Mouse (Mus musculus) spleen, adult 2 months (tissue): Measurements from ENCODE around the gene Gm42906.

ENCODE experiments used
- CTCF ChIP-seq: fragments of 200-500 bp; IDR thresholded peaks from 2 replicates; pipeline ENCODE4 v1.5.1; 2011; ENCODE audit warnings: mild to moderate bottlenecking, inconsistent platforms; ENCODE audit not compliant: insufficient read depth, insufficient read length, insufficient replicate concordance; ENCODE audit errors: extremely low read depth
- POLR2A ChIP-seq: fragments of 200-500 bp; IDR thresholded peaks from 2 replicates; pipeline ENCODE4 v1.6.1; 2011; ENCODE audit warnings: low read depth, low read length, inconsistent platforms

DNA sequence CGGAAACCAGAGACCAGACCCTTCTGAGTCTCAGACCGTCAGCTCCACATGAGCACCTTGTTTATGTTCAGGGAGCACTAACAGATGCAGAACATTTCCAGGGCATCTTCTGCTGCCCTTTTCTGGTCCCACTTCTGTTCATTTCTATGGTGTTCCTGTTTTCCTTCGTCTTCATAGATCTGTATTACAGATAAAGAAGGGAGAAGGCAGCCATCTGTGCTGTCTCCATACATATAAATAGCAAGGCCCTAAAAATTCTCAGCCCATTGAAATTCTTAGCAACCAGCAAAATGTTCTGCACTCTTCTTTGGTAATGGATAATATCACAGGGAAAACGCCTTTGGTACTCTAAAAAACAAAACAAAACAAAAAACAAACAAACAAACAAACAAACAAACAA is 290.7 kb downstream of the Gm42906 start:
- TF ChIP-seq POLR2A, result no peak
- no peak for TF ChIP-seq CTCF
